Mouse (Mus musculus) kidney, adult 2 months (tissue): ENCODE measurements around the gene Cfb. TPM values are rescaled to one million over a fixed set of nuclear protein-coding genes. Genes with fewer than 3 reads are reported as not detected.
"Not testable (repeated sequence)": the region's sequence is repeated elsewhere in the genome, so short reads cannot be mapped to it uniquely, and the experiment has no call there.

Experiments
- DNase-seq: peaks from one replicate; pipeline ENCODE4 v3.0.0; 2021
- H3K27ac ChIP-seq: fragments of 200-500 bp; 2 replicates; pipeline ENCODE4 v1.5.1; 2012; ENCODE audit warnings: low read depth, low read length, control low read depth, inconsistent platforms; ENCODE audit not compliant: insufficient read depth
- H3K27me3 ChIP-seq: fragments of 200-500 bp; replicated peaks from 2 replicates; pipeline ENCODE4 v1.6.1; 2012; ENCODE audit warnings: mild to moderate bottlenecking, moderate library complexity, low read length, inconsistent platforms; ENCODE audit not compliant: control insufficient read depth, insufficient read depth
- H3K36me3 ChIP-seq: fragments of 200-500 bp; 2 replicates; pipeline ENCODE4 v1.6.1; 2012; ENCODE audit warnings: mild to moderate bottlenecking, moderate library complexity, low read length, inconsistent platforms; ENCODE audit not compliant: control insufficient read depth, insufficient read depth
- H3K4me1 ChIP-seq: fragments of 200-500 bp; 2 replicates; pipeline ENCODE4 v1.6.1; 2011; ENCODE audit warnings: low read length; ENCODE audit not compliant: control insufficient read depth, insufficient read depth
- H3K4me3 ChIP-seq: fragments of 200-500 bp; 2 replicates; pipeline ENCODE4 v1.5.1; 2011; ENCODE audit warnings: mild to moderate bottlenecking, low read depth, low read length, control low read depth; ENCODE audit not compliant: insufficient read depth
- CTCF ChIP-seq: fragments of 200-500 bp; conservative IDR thresholded peaks from 2 replicates; pipeline ENCODE4 v1.5.1; 2011; ENCODE audit warnings: low read depth, mild to moderate bottlenecking, control low read depth, low read length, moderate library complexity, mixed read lengths; ENCODE audit not compliant: insufficient read depth, insufficient read length
- POLR2A ChIP-seq: fragments of 200-500 bp; IDR thresholded peaks from one replicate; pipeline ENCODE4 v1.6.1; 2011; ENCODE audit warnings: low read depth, low read length, control low read depth
- WGBS: fragments of 180-500 bp; shearing (Covaris S2); methylation state at CpG from one replicate; pipeline ENCODE4 v1.1.7; 2018; 5-methylcytosine and 5-hydroxymethylcytosine counted together
- polyA plus RNA-seq: library from polyadenylated mRNA; depleted of rRNA; stranded (reverse); fragments of >200 nt; gene quantifications from 2 replicates; pipeline ENCODE4 v1.2.3, GENCODE M21; 2012; rRNA removed

Cfb gene
- polyA plus RNA-seq = 191 and 199 TPM in 2 replicates

DNA sequence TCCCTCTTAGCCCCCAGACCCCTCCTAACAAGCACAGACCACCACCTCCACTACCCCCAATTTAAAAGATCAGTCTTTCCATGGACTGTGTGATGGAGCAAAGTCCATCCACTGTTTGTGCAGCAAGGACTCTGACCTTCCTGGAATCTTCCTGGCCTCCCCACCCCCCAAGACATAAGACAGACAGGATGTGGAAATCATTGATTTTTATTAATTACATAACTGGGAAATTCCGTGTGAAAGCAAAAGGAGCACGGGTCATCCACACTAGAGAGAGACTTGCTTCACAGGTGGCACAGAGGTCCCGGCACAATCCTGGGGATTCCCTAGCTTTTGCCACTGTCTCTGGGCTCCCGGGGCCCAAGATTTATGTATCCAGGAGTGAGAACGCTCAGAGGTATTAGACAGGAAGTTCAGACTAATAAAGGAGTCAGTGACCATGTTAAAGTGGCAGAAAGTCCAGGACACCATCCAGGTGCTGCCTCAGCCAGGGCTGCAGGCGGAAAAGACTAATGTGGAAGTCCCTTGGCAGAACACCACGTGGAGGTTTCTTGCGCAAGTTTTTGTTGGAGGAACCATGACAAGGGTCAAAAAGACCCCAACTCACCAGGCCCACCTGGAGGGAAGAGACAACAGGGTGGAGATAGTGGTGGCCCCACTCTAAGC is at the start of gene Cfb:
Cfb (minus strand) TSS at position 103 of the 666 bp plus-strand sequence.
- 16% methylated on average over 8 of the region's 8 CpGs for WGBS
- peak; percentile 92 for DNase-seq
- Histone ChIP-seq H3K36me3 (no peaks in the 10 kb centered on the region), H3K27me3 (no peaks in the 10 kb centered on the region), H3K4me3 (peak within 1 kb of the TSS; percentile 42), H3K4me1 (peaks cover 6% of the 10 kb centered on the region; the same call in 1 of the 2 replicates), H3K27ac (peak within 1 kb of the TSS; percentile 93)
- TF ChIP-seq POLR2A (no peak), CTCF (no peak)

DNA sequence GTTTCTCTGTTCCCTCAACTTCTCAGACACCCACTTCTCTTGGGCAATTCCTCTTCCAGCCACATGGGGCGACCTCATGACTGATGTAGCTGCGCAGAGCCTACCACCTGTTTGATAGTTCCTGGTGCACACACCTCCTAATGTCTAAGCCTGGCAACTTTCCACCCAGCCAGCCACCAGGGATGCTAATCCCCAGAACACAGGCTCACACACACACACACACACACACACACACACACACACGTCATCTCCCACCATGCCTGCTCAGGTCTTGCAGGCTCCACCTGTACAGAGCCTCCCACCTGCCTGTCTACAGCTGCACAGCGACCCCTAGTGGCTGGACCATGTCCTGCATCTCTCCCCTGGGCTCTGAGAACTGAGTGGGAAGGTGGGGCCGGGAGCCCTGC is 49.6 kb upstream of the Cfb start:
- 23% methylated on average over 5 of the region's 5 CpGs for WGBS
- no peak overlapping the region for H3K27ac ChIP-seq
- TF ChIP-seq POLR2A = no peak
- TF ChIP-seq CTCF = peak; percentile 88
- no peak overlapping the region for H3K4me3 ChIP-seq
- no peaks in the 10 kb centered on the region for H3K27me3 ChIP-seq
- DNase-seq = peak; percentile 87
- peaks cover 4% of the 10 kb centered on the region; the same call in 1 of the 2 replicates for H3K4me1 ChIP-seq
- H3K36me3 ChIP-seq = peaks cover 3% of the 10 kb centered on the region

DNA sequence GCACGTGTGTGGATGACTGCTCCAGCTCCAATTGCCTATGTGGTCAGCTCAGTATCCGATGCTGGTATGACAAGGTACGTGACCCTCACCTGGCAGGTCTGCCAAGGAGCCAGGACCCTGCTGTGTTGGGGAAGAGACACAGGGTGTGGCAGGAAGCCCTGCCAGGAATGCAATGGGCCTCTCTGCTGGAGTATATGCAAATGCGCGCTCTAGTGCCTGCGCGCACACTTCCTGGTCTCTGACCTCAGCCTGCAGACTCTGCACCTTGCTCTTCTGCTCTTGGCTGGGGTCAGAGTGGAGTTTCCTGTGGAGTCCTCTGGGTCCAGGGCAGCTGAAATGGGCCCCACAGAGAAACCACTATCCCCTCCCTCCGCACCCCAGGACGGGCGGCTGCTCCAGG is 48.7 kb upstream of the Cfb start:
- Histone ChIP-seq H3K4me3 (no peak overlapping the region), H3K27me3 (no peaks in the 10 kb centered on the region), H3K4me1 (peaks cover 4% of the 10 kb centered on the region; the same call in 1 of the 2 replicates), H3K27ac (0 out of 2 replicates have a peak overlapping the region, but pooled peaks have one; percentile 1), H3K36me3 (peaks cover 3% of the 10 kb centered on the region)
- DNase-seq = peak; percentile 83
- WGBS = 51% methylated on average over 10 of the region's 10 CpGs
- no peak for TF ChIP-seq CTCF
- no peak for TF ChIP-seq POLR2A

DNA sequence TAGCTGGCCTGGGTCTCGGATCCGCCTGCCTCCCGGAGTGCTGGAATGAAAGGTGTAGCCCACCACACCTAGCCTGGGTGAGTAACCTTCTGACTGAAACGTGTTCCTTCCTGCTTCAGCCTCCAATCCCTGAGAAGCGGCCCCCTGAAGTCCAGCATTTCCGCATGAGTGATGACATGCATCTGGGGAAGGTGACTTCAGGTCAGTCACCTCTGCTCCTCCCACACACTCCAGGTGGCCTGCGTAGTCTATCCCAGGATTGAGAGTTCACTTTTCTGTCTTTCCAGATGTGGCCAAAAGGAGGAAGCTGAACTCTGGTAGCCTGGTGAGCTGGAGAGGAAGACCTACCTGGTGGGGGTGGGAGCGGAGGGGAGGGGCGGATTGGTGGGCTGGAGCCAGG is 40.6 kb upstream of the Cfb start:
- DNase-seq = peak; percentile 22
- H3K27me3 ChIP-seq = no peaks in the 10 kb centered on the region
- H3K4me3 ChIP-seq = no peak overlapping the region
- TF ChIP-seq CTCF = no peak
- no peak for TF ChIP-seq POLR2A
- no peaks in the 10 kb centered on the region for H3K4me1 ChIP-seq
- H3K27ac ChIP-seq = no peak overlapping the region
- peaks cover under 1% of the 10 kb centered on the region for H3K36me3 ChIP-seq
- 72% methylated on average over 9 of the region's 9 CpGs for WGBS

DNA sequence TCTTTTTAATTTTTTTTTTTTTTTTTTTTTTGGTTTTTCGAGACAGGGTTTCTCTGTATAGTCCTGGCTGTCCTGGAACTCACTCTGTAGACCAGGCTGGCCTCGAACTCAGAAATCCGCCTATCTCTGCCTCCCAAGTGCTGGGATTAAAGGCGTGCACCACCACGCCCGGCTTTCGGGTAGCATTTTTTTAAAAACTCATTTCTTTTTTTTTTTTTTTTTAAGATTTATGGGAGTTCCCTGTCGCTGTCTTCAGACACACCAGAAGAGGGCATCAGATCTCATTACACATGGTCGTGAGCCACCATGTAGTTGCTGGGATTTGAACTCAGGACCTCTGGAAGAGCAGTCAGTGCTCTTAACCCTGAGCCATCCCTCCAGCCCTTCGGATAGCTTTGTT is 39.6 kb upstream of the Cfb start:
- WGBS = 89% methylated on average over 9 of the region's 10 CpGs
- H3K36me3 ChIP-seq, H3K27me3 ChIP-seq, H3K4me1 ChIP-seq, DNase-seq, H3K4me3 ChIP-seq, H3K27ac ChIP-seq: not testable (repeated sequence)

DNA sequence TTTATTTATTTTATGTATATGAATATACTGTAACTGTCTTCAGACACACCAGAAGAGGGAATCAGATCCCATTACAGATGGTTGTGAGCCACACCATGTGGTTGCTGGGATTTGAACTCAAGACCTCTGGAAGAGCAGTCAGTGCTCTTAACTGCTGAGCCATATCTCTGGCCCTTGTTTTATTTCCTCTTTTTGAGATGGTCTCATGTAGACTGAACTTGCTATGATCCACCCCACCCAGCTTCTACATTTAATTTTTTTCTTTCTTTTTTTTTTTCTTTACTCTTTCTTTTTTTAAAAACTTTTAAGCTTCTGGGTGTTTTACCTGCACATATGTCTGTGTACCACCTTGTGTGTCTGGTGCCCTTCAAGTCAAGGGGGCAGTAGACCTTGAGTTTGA is 38.5 kb upstream of the Cfb start:
- not testable (repeated sequence) for H3K27ac ChIP-seq, H3K27me3 ChIP-seq, DNase-seq, H3K4me1 ChIP-seq, H3K36me3 ChIP-seq, H3K4me3 ChIP-seq

DNA sequence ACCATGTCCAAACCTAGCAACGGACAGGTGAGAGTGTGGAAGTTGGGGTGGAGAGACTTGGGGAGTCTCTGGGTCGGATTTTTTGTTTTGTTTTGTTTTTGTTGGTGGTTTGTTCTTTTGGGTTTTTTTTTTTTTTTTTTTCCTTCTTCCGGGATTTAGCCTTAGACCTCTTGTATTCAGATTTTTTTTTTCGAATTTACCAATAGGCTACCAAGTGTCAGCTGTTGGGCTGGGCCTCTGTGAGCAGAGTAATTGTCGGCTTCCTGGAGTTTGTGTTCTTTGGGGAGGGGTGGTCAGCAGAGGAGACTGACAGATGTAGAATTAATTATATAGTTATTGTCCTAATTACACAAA is 37.5 kb upstream of the Cfb start:
- Histone ChIP-seq H3K36me3 (no peaks in the 10 kb centered on the region; the same call in 1 of the 2 replicates), H3K4me1 (no peaks in the 10 kb centered on the region), H3K27ac (peak overlapping the region; percentile 85), H3K27me3 (no peaks in the 10 kb centered on the region), H3K4me3 (peak overlapping the region; percentile 89)
- peak; percentile 61 for DNase-seq
- TF ChIP-seq CTCF (no peak), POLR2A (no peak)
- 0% methylated on average over 5 of the region's 5 CpGs for WGBS
